Mouse (Mus musculus) spleen, adult 2 months (tissue): ENCODE results near the gene Acd. TPM values are rescaled to one million over a fixed set of nuclear protein-coding genes. Genes with fewer than 3 reads are reported as not detected.

Experiments used
- DNase-seq, 2 experiments: peaks; one replicate each; pipeline versions ENCODE4 v3.0.0 to v3.0.0-alpha.2; 2012 to 2021; ENCODE audit warnings: low spot score in 2 of 2, low read depth in 1 of 2
- H3K27ac ChIP-seq: fragments of 200-500 bp; 2 replicates; pipeline ENCODE4 v1.5.1; 2012; ENCODE audit warnings: low read length, inconsistent platforms; ENCODE audit not compliant: insufficient read depth
- H3K27me3 ChIP-seq: fragments of 200-500 bp; 2 replicates; pipeline ENCODE4 v1.6.1; 2012; ENCODE audit warnings: mild to moderate bottlenecking, moderate library complexity, low read length, inconsistent platforms; ENCODE audit not compliant: control insufficient read depth, insufficient read depth
- H3K36me3 ChIP-seq: fragments of 200-500 bp; 2 replicates; pipeline ENCODE4 v1.6.1; 2012; ENCODE audit warnings: mild to moderate bottlenecking, low read length, inconsistent platforms; ENCODE audit not compliant: control insufficient read depth, insufficient read depth
- H3K4me1 ChIP-seq: fragments of 200-500 bp; 2 replicates; pipeline ENCODE4 v1.6.1; 2011; ENCODE audit warnings: inconsistent platforms; ENCODE audit not compliant: control insufficient read depth, insufficient read depth, insufficient read length
- H3K4me3 ChIP-seq: fragments of 200-500 bp; 2 replicates; pipeline ENCODE4 v1.5.1; 2011; ENCODE audit warnings: mild to moderate bottlenecking, inconsistent platforms; ENCODE audit not compliant: insufficient read depth, insufficient read length; ENCODE audit errors: extremely low read depth
- CTCF ChIP-seq: fragments of 200-500 bp; IDR thresholded peaks from 2 replicates; pipeline ENCODE4 v1.5.1; 2011; ENCODE audit warnings: mild to moderate bottlenecking, inconsistent platforms; ENCODE audit not compliant: insufficient read depth, insufficient read length, insufficient replicate concordance; ENCODE audit errors: extremely low read depth
- POLR2A ChIP-seq: fragments of 200-500 bp; IDR thresholded peaks from 2 replicates; pipeline ENCODE4 v1.6.1; 2011; ENCODE audit warnings: low read depth, low read length, inconsistent platforms
- WGBS: fragments of 180-500 bp; shearing (Covaris S2); methylation state at CpG from one replicate; pipeline ENCODE4 v1.1.7; 2018; 5-methylcytosine and 5-hydroxymethylcytosine counted together
- polyA plus RNA-seq: library from polyadenylated mRNA; depleted of rRNA; stranded (reverse); fragments of >200 nt; gene quantifications from 2 replicates; pipeline ENCODE4 v1.2.3, GENCODE M21; 2012; rRNA removed

Acd gene
- polyA plus RNA-seq, 1 experiment: 47.3 TPM

GRCm38 (mm10) chr8:105657641-105658040 is 43.3 kb downstream of the Acd start:
- peaks cover 10% of the 10 kb centered on the region for H3K36me3 ChIP-seq
- TF ChIP-seq CTCF (no peak), POLR2A (no peak)
- no peak overlapping the region for H3K27ac ChIP-seq
- no peak for DNase-seq
- no peaks in the 10 kb centered on the region for H3K4me1 ChIP-seq
- no peaks in the 10 kb centered on the region for H3K27me3 ChIP-seq
- no peak overlapping the region for H3K4me3 ChIP-seq

DNA sequence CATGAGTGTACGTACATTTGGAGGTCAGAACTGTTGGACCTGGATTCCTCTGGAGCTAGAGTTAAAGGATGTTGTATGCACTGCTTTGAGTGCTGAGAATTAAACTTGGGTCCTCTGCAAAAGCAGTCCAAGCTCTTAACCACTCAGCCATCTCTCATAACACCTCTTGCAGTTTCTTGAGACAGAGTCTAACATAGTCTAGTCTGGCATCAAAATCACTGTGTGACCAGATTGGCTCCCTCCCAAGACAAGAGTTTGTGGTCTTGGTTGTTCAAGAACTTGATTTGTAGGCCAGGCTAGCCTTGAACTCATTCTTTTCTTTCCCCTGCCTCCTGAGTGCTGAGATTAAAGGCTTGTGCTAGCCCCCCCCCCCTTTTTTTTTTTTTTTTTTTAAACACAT is 52.0 kb downstream of the Acd start:
- Histone ChIP-seq H3K36me3 (peaks cover 15% of the 10 kb centered on the region), H3K27ac (no peak overlapping the region), H3K4me1 (no peaks in the 10 kb centered on the region), H3K4me3 (no peak overlapping the region), H3K27me3 (no peaks in the 10 kb centered on the region)
- no peak for DNase-seq
- TF ChIP-seq CTCF: no peak
- TF ChIP-seq POLR2A: no peak
- WGBS: 100% methylated on average over 1 of the region's 1 CpGs

Other genes with a start within 250 kb of the Acd start
- gene Tppp3, start 229.6 kb downstream of the Acd start, polyA plus RNA-seq: 8.1 and 14.7 TPM in 2 replicates
- 15.3 and 18.3 TPM in 2 replicates for gene Zdhhc1, start 204.2 kb downstream of the Acd start, polyA plus RNA-seq
- 0.44 and 0.62 TPM in 2 replicates for gene Hsd11b2, start 182.3 kb downstream of the Acd start, polyA plus RNA-seq
- 68.3 and 72.0 TPM in 2 replicates for gene Atp6v0d1, start 135.1 kb downstream of the Acd start, polyA plus RNA-seq
- 25.6 and 26.5 TPM in 2 replicates for gene Ripor1, start 95.8 kb downstream of the Acd start, polyA plus RNA-seq
- gene Ctcf, start 64.5 kb downstream of the Acd start, polyA plus RNA-seq: 22.1 and 24.5 TPM in 2 replicates
- gene Agrp, start 63.7 kb downstream of the Acd start, polyA plus RNA-seq: 0.14 TPM in 1 of 2 replicates, not detected in the other
- 62.1 and 72.2 TPM in 2 replicates for gene Carmil2, start 14.8 kb downstream of the Acd start, polyA plus RNA-seq
- 8.7 and 12.1 TPM in 2 replicates for gene Pard6a, start within 50 bp of the Acd start, polyA plus RNA-seq
- not detected in 2 replicates for gene 4933405L10Rik, start 6.6 kb upstream of the Acd start, polyA plus RNA-seq
- 4.3 and 6.2 TPM in 2 replicates for gene Enkd1, start 7.1 kb upstream of the Acd start, polyA plus RNA-seq
- gene Gfod2, start 57.6 kb upstream of the Acd start, polyA plus RNA-seq: 2.3 and 2.4 TPM in 2 replicates
- 50.0 and 59.9 TPM in 2 replicates for gene Ranbp10, start 126.2 kb upstream of the Acd start, polyA plus RNA-seq
- gene Tsnaxip1, start 126.6 kb upstream of the Acd start, polyA plus RNA-seq: 0.07 and 0.14 TPM in 2 replicates
- 14.2 and 16.4 TPM in 2 replicates for gene Cenpt, start 152.2 kb upstream of the Acd start, polyA plus RNA-seq
- 33.7 and 41.2 TPM in 2 replicates for gene Thap11, start 154.0 kb upstream of the Acd start, polyA plus RNA-seq
- gene Nutf2, start 159.5 kb upstream of the Acd start, polyA plus RNA-seq: 13.1 and 14.5 TPM in 2 replicates
- 71.3 and 90.0 TPM in 2 replicates for gene Edc4, start 179.8 kb upstream of the Acd start, polyA plus RNA-seq
- gene Nrn1l, start 192.5 kb upstream of the Acd start, polyA plus RNA-seq: 3.0 and 3.1 TPM in 2 replicates
- 24.3 and 30.3 TPM in 2 replicates for gene Pskh1, start 199.3 kb upstream of the Acd start, polyA plus RNA-seq
- 4,893 and 4,931 TPM in 2 replicates for gene Ctrl, start 232.8 kb upstream of the Acd start, polyA plus RNA-seq
- gene Psmb10, start 237.3 kb upstream of the Acd start, polyA plus RNA-seq: 228 and 357 TPM in 2 replicates
- 2.7 and 3.1 TPM in 2 replicates for gene Lcat, start 242.3 kb upstream of the Acd start, polyA plus RNA-seq